Mouse (Mus musculus) brain, embryonic 18.5 days (tissue): ENCODE measurements at regions not wholly inside any gene's neighbourhood (a gene's known extent, or its start where the extent isn't known, plus 50 kb on each side); places are given as distances from the start of the nearest gene placed in this dataset.

Experiments used
- DNase-seq: peaks from one replicate; pipeline ENCODE4 v3.0.0-alpha.2; 2012; ENCODE audit warnings: low read depth, low spot score

DNA sequence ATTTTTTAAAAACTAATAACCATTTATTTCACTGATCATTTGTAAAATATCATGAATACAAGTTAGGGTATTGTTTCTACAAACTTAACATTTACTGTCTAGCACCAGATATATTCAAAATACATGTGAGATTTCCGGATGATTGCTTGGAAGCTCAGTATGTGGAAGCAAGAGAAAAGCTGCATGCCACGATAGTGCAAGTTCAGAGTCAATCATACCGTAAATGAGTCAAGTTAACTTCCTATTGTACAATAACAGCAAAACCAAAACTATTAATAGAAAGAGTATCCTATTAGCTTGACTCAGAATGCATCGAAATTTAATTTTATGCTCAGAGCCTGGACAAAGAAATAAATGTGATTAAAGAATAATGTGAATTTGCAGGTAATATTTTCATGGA lies 1284.6 kb upstream of the Cited2 start:
- DNase-seq: no peak

DNA sequence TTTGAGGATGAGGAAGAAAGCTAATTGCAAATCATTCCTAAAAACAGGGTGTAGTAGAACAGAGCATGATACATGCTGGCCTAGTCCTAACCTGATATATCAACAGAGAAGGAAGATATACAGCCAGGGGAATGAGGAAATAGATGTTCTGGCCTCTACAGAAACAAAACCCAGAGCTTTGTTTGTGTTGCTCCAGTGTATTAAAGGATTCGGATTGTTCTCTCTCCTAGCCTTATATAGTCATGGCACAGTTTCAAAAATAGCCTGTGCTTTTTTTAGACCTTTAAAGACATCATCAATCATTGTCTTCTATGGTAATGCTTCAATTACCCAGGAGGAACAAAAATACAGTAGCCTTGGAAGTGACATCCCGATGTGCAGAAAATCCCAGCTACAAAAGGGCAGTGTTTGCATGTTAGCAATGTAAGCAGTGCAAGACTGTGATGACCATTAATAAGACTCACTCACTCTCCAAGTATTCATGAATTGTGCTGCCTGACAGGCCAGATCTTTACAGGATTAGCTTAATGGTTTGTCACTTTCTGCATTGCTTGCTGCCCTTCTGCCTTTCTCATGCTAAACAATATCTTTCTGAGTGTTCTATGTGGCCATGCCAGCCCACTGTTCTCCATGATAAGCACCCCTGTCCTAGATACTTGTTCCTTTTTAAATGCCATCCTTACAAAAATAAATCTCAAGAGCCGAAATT lies 1281.9 kb upstream of the Cited2 start:
- DNase-seq: no peak

DNA sequence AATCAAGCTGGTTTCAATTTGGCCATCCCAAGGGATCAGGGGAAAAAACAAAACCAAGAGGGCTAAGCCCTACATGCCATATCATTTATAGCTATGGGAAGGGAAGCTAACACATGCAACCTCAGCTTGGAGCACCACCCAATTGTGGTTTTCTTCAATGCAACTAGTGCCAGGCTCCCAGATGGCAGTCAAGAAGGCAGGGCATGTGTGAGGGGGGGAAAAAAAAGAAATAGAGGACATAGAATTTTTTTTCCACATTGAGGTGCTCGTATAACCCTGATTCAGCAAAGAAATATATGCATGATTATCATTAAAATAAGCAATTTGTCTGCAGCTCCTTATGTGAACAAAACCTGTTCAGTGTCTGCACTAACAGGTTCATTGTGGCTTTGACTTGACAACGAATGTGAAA lies 1281.4 kb upstream of the Cited2 start:
- DNase-seq: peak; percentile 49

DNA sequence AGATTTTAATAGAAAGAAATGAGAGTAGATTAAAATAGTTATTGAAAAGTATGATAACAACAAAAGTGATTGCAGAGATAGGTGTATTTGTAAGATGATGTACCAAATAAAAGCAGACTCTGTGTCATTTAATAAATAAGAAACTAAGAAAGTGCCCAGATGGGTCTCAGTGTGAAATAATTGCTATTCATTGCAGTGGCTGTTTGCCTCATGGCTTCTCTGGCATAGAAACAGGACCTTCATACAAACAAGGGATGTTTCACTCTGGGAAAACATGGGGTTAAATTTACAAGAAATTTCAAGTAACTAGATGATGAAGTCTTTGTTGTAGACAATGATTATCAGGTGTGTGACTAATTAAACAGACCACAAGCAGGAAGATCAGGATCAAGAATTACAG lies 1279.1 kb upstream of the Cited2 start:
- no peak for DNase-seq

DNA sequence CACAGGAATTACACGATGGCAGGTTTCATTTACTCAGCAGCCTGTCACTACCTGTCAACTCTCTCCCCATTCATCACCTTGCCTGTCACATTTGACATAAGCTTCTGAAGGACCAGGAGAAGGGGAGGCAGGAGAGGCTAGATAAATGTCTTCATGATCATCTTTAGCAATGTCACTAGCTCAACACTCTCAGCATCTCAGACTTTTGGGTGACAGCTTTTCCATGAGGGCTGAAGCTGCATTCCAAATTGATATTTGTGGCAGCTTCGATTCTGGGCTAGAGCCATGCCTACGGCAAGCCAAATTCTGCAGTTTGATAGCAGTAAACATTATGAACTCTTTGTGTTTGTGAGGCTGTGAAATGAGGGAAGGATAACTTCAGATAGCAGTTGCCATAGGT lies 1255.1 kb upstream of the Cited2 start:
- DNase-seq: peak; percentile 22

DNA sequence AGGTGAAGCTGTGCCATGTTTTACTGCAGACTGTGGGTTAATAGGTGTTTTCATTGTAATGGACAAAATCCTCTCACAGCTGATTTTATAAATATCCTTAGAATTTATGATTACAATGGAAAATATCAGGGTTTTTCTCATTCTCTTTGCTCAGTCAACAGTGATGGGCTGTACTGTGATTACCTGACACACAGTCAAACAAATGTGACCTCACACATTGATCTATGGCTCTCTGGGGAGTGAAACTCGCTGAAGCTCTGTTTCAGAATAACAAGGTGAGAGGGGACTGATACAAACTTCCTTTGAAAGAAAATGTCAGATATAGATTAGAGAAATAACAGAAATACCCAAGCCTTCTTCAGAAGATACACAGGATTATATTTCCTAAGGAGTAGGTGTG lies 1253.3 kb upstream of the Cited2 start:
- no peak for DNase-seq

DNA sequence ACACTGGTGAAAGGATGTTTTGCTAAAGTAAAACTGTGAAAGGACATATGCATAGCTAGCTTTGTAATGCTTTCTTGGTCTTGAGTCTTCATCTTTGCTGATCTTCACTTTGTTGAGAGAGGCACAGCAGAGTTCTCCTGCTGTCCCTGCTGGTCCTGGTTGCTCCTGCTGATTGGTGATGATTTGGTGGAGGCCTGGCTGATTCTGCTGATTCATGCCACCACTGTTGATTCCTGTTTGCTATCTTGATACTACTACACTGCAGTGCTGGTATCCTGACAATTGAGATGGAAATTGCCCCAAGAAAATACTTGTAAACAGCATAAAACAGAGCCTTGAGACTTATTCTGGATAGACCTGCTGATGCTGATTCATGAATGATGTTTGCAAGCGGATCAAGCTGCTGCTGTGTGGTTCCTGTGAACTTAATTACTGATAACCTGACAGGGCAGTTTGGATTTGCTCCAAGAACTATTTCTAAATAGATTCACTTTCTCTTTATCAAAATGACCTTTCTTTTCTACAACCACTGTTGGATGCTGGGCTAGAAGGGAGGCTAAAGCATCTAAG lies 1249.0 kb upstream of the Cited2 start:
- DNase-seq: no peak

DNA sequence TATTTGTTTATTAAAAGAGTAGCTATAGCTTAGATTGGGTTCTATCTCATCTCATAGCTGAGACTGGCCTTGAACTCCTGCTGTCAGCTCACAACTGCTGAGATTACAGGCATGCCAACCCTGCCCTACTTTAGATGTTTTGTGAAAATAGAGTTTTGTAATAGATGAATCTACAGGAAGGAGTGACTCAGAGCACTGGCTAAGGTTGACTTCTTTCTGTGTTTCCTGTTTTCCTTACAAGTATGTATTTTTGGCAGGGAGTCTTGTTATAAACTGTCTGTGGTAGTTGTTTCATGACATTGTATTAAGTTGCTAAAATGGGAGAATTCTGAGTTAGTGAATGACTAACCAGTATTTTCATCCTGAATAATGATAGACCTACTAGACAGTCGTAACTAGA lies 1224.4 kb upstream of the Cited2 start:
- DNase-seq: no peak

DNA sequence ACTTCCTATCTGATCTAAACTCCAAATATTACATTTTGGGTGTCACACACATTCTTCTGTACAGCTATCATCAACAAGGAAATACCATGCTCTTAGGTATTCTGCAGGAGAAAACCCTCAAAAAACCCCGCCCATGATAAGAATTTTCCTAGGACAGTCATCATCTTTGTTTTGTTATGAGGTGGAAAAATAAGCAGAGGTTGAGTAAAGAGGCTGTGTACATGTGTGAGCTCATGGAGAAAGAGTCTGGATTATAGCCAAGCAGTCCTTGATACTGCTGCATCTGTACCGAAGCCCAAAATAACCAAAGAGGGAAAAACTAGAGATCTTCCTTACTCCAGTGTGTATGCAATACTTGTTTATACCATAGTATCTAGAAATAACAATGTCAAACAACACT lies 1215.3 kb upstream of the Cited2 start:
- no peak for DNase-seq

DNA sequence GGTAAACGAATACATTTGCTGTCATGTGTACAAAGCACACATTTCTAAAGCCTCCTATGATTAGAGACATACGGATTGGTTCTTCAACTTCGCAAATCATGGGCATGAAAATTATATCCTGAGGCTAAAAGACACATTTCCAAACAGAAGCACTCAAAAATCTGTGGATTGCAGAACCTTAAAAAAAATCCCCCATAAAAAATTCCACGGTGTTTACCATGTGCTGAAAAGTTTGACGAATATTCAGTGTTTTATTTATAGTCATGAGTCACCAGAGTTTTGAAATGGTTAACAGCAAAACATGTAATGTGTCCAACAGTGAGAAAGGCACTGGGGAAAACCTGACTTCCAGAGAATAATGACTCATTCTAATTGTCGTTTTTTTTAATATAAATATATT lies 1214.9 kb upstream of the Cited2 start:
- DNase-seq: no peak

DNA sequence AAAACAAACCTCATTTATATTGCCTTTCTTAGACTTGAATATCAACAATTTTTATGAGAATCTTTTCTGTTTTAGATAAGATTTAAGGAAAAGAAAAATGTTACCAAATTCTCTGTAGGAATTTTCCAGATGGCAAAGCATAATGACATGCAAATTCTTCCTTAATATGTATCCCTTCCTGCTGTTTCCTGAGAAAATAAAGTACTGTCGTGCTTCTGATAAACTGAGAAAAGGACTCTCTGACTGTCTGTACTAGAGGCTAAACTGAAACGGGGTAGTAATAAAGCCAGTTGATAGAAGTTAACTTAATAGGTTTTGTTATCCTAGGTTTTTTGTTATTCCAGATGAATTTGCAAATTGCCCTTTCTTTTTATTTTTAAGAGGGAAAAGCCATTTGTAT lies 1208.4 kb upstream of the Cited2 start:
- peak; percentile 26 for DNase-seq

DNA sequence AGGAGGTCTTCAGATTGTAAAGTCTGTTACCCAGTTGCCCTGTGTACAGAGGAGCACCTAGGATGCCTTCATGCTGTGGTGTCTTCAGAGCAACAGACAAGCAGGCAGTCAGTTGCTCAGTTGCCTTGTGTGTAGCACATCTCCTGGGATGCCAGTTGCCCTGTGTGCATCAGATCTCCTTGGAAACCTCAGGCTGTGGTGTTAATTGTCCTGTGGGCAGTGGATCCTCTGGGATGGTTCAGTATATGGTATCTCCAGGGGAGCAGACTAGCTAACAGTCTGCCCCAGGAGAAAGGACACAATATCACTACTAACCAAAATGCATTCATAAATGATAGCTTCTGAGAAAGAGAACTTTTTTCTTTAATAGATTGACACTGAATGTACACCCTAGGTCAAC lies 1201.1 kb upstream of the Cited2 start:
- DNase-seq: no peak

DNA sequence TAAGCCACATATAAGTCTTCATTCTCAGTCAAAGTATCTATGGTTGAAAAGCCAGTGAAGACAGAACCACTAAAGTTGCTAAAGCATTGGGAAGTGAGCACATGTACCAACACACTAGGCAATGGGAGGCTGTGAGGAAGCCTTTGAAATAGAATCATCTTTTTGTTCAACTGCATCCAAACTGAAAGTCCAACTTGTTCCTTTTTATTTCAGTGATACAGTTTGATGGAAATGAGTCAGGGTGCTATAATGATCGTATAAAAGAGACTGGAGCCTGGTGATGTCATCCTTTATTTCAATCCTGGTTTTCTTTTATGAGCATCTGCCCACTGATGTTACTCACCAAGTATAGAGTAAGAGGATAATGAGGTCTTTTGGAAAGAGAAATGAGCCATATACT lies 1198.9 kb upstream of the Cited2 start:
- DNase-seq: no peak

DNA sequence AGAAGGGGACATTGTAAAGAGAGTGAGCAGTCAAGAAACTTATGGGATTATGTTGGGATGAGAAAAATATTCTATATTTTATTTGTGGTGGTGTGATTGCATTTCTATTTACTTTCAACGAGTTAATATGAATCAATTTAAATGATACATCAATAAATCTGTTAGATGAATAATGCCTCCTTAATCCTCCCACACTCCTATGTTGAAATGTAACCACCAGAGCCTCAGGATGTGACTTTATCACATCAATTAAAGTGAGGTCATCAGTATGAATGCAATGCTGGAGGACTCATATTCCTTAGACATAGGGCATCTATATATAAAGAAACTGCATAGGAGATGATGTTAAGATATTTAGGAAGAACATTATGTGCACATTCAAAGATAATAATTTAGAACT lies 1195.3 kb upstream of the Cited2 start:
- DNase-seq: no peak

DNA sequence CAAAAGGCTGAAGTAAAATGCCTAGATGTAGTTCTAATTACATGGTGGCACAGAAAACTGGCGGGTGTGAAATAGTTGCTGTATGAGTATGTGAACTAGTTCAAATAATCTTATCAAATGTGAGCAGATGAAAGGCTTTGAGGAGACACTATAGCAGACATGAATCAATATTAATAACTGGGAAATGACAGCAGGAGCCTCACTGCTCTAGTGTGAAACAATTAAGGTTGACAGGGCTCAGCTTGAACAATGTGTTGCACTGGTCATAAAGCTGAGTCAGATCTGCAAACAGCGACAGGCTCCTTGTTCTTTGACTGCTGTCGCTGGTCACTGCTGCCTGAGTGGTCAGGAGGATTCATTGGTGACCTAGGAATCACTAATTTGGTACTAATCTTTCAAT lies 1185.4 kb upstream of the Cited2 start:
- no peak for DNase-seq

DNA sequence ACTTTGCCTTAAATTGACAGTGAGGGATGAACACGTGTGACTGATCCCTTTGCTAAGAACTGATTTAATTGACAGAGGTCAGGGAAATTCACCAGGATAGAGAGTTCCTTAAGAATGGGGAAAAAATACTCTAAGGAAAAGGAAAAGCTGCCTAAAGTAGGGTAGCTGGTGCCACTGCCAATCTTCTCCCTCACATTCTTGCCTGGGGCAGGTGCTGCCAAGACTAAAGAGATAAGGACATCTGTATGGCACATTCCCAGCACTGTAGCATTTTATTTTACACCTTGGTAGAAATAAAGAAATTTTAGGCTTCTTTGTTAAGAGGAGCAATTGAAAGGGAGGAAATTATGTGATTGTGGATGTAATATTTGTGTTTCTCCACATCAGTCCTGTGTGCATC lies 1184.6 kb upstream of the Cited2 start:
- DNase-seq: no peak

DNA sequence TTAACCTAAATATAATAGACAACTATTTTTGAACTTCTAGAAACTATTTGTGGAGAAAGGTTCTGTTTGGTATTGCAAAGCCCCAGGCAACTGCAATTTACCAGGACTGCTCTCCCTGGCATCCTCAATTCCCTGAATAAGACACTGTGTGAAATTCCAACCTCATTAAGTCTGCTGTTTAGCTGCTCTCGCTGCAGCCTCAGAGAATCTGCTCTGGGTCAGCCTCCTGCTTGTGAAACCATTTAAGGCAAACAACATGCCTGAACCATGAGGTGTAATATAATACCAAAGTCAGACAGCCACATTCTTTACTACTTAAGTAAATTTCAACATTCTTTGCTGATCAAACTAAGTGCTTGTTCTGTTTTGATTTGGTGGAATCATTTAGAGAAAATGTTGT lies 1177.6 kb upstream of the Cited2 start:
- no peak for DNase-seq

DNA sequence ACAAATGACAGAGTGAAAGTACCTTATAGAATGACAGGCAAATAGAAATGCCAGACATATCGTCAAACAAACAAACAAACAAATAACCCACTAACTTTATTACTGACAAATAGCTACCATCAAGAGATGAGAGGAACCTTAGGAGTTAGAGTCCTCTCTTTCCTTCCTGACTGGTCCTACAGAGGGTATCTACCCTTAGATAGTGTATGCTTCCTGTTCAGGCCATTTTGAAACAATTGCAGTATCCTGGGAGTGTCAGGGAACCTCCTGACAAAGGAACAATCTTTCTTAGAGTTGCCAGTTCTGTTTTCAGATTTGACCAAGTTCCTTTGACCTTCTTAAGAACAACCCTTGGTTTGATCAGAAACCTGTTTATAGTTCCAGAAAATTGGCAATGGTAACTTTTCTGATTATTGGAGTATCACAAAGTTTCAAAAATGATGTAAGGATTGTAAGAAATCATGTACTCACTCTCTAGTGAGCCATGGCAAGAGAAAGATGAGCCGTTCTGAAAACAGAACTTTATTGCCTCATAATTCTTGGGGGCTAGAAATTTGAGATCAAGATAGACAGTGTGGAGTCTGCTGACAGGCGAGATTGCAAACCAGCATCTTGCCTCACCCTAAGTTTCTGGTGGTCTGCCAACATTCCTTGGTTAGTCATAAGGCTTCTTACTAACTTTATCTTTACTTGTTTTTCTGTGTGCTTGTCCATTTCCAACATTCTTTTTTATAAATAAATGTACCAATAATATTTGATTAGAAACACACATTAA lies 1170.0 kb upstream of the Cited2 start:
- no peak for DNase-seq

DNA sequence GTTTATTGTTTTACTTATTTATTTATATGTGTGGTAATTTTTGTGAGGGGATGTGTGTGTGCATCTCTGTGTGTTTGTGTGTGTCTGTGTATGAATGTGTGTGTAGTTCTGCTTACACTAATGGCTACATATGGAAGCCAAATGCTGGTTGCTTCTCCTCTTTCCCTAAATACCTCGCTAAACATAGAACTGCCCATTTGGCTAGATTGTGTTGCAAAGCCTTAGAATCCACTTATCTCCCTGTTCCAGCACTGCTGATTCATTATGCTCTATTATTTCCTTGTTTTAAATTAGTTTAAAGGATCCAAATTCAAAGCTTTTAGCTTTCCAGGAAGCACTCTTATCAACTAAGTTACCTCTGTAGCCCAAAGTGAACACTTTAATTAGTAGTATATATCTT lies 1148.5 kb upstream of the Cited2 start:
- no peak for DNase-seq

DNA sequence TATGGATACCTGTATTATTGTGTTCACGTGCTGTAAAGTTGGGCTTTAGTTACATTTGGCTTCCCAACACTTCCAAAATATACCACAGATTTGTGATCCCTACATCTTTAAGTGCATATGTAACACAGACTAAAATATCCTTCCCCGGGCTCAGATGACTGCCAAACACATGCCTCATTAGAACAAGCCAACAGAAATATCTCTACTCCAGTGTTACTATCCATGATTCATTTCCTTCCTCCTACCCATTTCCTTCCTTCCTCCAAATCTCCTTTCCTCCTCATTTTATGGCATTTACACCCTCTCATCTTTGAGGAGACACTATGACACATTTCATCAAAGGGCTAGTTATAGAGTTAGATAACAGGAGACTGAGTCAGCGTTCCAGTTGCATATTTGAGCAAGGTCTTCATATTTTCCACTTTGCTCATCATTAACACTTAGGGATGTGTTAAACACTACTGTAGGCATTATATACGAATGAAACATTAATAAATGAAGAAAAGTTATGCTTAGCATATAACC lies 1144.4 kb upstream of the Cited2 start:
- peak; percentile 8 for DNase-seq

DNA sequence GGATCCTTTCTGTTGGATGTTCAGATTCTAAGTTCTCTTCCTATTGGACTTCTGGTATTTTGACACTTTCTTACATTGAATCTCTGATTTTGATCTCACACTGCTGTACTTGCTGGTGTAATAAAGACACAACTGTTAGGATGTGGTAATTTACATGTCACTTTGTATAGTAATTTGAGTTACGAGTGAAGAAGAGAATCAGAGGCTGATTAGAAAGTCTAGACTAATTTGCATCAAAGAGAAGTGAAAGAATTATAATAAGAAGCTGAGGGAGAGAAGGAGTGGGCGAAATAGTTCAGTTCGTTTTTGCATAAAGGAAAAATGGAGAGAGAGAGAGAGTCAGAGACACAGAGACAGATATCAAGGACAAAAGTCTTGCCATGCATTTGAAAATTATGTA lies 1142.8 kb upstream of the Cited2 start:
- DNase-seq: no peak

DNA sequence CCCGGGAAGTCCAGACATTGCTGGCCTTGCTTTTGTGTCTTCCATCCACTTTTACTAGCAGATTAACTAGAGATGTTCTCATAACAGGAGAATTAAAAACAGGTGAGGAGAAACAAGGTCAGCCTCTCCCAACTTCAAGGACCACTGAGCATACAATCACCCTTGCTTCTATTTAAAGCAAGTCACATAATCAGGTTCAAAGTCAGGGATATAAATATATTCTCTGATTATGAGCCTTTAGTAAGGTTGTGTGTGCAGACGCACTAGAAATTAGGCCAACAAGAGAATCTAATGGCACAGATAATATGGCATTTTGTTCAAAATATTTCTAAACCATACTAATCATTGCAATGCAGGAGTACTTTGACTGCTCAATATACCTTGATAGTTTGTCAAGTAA lies 1134.2 kb upstream of the Cited2 start:
- no peak for DNase-seq

DNA sequence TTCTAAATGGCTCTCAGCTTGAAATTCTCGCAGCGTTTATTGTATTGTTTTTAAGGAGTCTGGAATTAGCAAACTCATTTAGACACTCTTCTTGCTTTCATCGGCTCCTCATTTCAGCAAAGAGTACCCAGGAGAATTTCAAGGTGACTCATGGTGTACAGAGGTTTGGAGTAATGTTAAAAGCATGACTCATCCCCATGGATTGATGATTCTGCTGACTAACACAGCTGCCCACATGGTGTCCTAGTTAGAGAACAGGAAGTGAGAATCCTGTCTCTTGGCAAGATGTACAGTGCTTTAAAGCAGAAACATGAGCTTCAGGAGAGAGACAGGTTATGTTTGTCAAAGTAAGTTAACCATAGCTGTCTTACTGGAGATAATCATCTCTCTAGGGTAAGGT lies 1133.6 kb upstream of the Cited2 start:
- DNase-seq: no peak
